Mouse (Mus musculus) CH12.LX (cell line): ENCODE results near the gene Ugdh. TPM values are rescaled to one million over a fixed set of nuclear protein-coding genes. Genes with fewer than 3 reads are reported as not detected.

Experiments used
- DNase-seq: peaks from one replicate; pipeline ENCODE4 v3.0.0-alpha.2; 2013; ENCODE audit errors: extremely low read depth
- H3K27ac ChIP-seq: 2 replicates; pipeline ENCODE4 v1.5.1; 2012; ENCODE audit warnings: low read depth, mild to moderate bottlenecking, control low read depth, moderate library complexity; ENCODE audit not compliant: insufficient read depth
- H3K27me3 ChIP-seq: replicated peaks from 2 replicates; pipeline ENCODE3; 2012; ENCODE audit warnings: inconsistent platforms
- H3K36me3 ChIP-seq, 2 experiments: replicated peaks in 1 of 2; 2 replicates each; pipeline versions ENCODE3 to v1.6.1; 2012; ENCODE audit warnings: inconsistent platforms in 1 of 2, low read length in 1 of 2, mild to moderate bottlenecking in 1 of 2, mixed read lengths in 1 of 2, moderate library complexity in 1 of 2; ENCODE audit not compliant: control insufficient read depth in 1 of 2, insufficient read depth in 1 of 2
- H3K4me1 ChIP-seq, 2 experiments: 2 replicates each; pipeline ENCODE4 v1.6.1; 2012; ENCODE audit warnings: inconsistent platforms in 1 of 2, moderate library complexity in 1 of 2; ENCODE audit not compliant: insufficient read depth in 2 of 2, control insufficient read depth in 1 of 2
- H3K4me2 ChIP-seq: 2 replicates; pipeline ENCODE4 v1.6.1; 2012; ENCODE audit warnings: low read depth, mild to moderate bottlenecking, control low read depth; ENCODE audit not compliant: poor library complexity, insufficient read depth, severe bottlenecking
- H3K4me3 ChIP-seq, 3 experiments: fragments of 150-350 bp in 1 of 3; sonication (generic) in 1 of 3; replicated peaks in 1 of 3; 2 replicates each; pipeline versions ENCODE3 to v1.5.1; 2011 to 2012; ENCODE audit warnings: low read depth in 2 of 3, low read length in 2 of 3, mild to moderate bottlenecking in 2 of 3, moderate library complexity in 2 of 3, control low read depth in 1 of 3, improper control_type of control experiment in 1 of 3, inconsistent platforms in 1 of 3, mixed read lengths in 1 of 3; ENCODE audit not compliant: poor library complexity in 1 of 3
- H3K79me2 ChIP-seq: replicated peaks from 2 replicates; pipeline ENCODE4 v1.6.1; 2012; ENCODE audit warnings: mild to moderate bottlenecking, moderate library complexity; ENCODE audit not compliant: control insufficient read depth, poor library complexity, insufficient read depth, severe bottlenecking; ENCODE audit errors: extremely low read depth
- H3K9ac ChIP-seq: 2 replicates; pipeline ENCODE4 v1.6.1; 2012; ENCODE audit warnings: low read depth, mild to moderate bottlenecking, control low read depth, moderate library complexity; ENCODE audit not compliant: insufficient read depth
- H3K9me3 ChIP-seq: replicated peaks from 2 replicates; pipeline ENCODE3; 2012; ENCODE audit warnings: low read length, inconsistent platforms, mixed read lengths
- CHD1 ChIP-seq: IDR thresholded peaks from 2 replicates; pipeline ENCODE4 v1.6.1; 2012; ENCODE audit warnings: low read depth, low read length, improper control_type of control experiment, inconsistent platforms
- ETS1 ChIP-seq: conservative IDR thresholded peaks from 2 replicates; pipeline ENCODE4 v1.6.1; 2012; ENCODE audit warnings: low read depth, mild to moderate bottlenecking, inconsistent platforms, low read length, improper control_type of control experiment, moderate library complexity
- GABPA ChIP-seq: IDR thresholded peaks from 2 replicates; pipeline ENCODE4 v1.6.1; 2012; ENCODE audit warnings: low read depth, low read length, improper control_type of control experiment, inconsistent platforms; ENCODE audit not compliant: insufficient replicate concordance
- HCFC1 ChIP-seq: IDR thresholded peaks from 2 replicates; pipeline ENCODE4 v1.6.1; 2012; ENCODE audit warnings: low read depth, mild to moderate bottlenecking, inconsistent platforms, low read length, improper control_type of control experiment
- MAFK ChIP-seq: IDR thresholded peaks from 2 replicates; pipeline ENCODE4 v1.6.1; 2011; ENCODE audit warnings: low read length, improper control_type of control experiment; ENCODE audit not compliant: insufficient replicate concordance
- NELFE ChIP-seq: IDR thresholded peaks from 2 replicates; pipeline ENCODE4 v1.6.1; 2011; ENCODE audit warnings: low read depth, low read length, improper control_type of control experiment
- PAX5 ChIP-seq: IDR thresholded peaks from 2 replicates; pipeline ENCODE4 v1.6.1; 2012; ENCODE audit warnings: low read length, inconsistent platforms, mixed read lengths
- POLR2A ChIP-seq: IDR thresholded peaks from 2 replicates; pipeline ENCODE4 v1.6.1; 2011; ENCODE audit warnings: low read depth, mild to moderate bottlenecking, improper control_type of control experiment, low read length
- SIN3A ChIP-seq: IDR thresholded peaks from 2 replicates; pipeline ENCODE4 v1.6.1; 2012; ENCODE audit warnings: low read length, improper control_type of control experiment, inconsistent platforms
- TBP ChIP-seq: conservative IDR thresholded peaks from 2 replicates; pipeline ENCODE4 v1.6.1; 2011; ENCODE audit warnings: low read depth, low read length, improper control_type of control experiment
- TCF12 ChIP-seq: IDR thresholded peaks from 2 replicates; pipeline ENCODE4 v1.6.1; 2014; ENCODE audit warnings: low read depth, mild to moderate bottlenecking, inconsistent platforms, low read length, improper control_type of control experiment
- ZC3H11A ChIP-seq: IDR thresholded peaks from 2 replicates; pipeline ENCODE4 v1.6.1; 2012; ENCODE audit warnings: low read depth, mild to moderate bottlenecking, inconsistent platforms, low read length, improper control_type of control experiment
- ZKSCAN1 ChIP-seq: IDR thresholded peaks from 2 replicates; pipeline ENCODE4 v1.6.1; 2012; ENCODE audit warnings: low read depth, inconsistent platforms, low read length, improper control_type of control experiment, borderline replicate concordance
- dilution Hi-C: fragments of 300-500 bp; cut with MboI; formaldehyde crosslinking; loops from 2 replicates; pipeline ENCODE4 v1.14.3; 2020; ENCODE audit warnings: low sequenced_read_pairs; ENCODE audit not compliant: extremely low pct_unique_long_range_greater_than_20kb, extremely low pct_ligation_motif_present
- in situ Hi-C: fragments of 300-500 bp; cut with MboI; formaldehyde crosslinking; loops from 3 replicates; pipeline ENCODE4 v1.14.3; 2019; ENCODE audit warnings: low sequenced_read_pairs, low pct_ligation_motif_present, low pct_unique_long_range_greater_than_20kb, mixed read lengths
- polyA plus RNA-seq: library from polyadenylated mRNA; unstranded; fragments of >175 nt; gene quantifications from 2 replicates; pipeline ENCODE4 v1.2.1, GENCODE M21; 2012; ENCODE audit warnings: low read depth; ENCODE audit not compliant: insufficient read length
- total RNA-seq, 2 experiments: library from RNA; depleted of rRNA; stranded (reverse); fragments of 300-350 nt in 1 of 2; fragments of >200 nt in 1 of 2; gene quantifications; 2 replicates each; pipeline ENCODE4 v1.2.3; 2012 to 2014

Ugdh gene
- total and polyA plus RNA-seq, 3 experiments: 8.9 to 45.7 (median 38.0) TPM

GRCm38 (mm10) chr5:65457086-65457827 is 21.5 kb upstream of the Ugdh start:
- TF ChIP-seq CHD1 (no peak), PAX5 (no peak), TBP (no peak), HCFC1 (no peak), ZKSCAN1 (no peak), ETS1 (no peak), GABPA (no peak), TCF12 (no peak), NELFE (no peak)
- Histone ChIP-seq H3K79me2 (no peaks in the 10 kb centered on the region), H3K36me3 (peaks cover 0 to 23% of the 10 kb centered on the region in 2 experiments), H3K9me3 (no peaks in the 10 kb centered on the region), H3K4me2 (no peak overlapping the region), H3K4me1 (peaks cover 0 to 18% of the 10 kb centered on the region in 2 experiments; a peak in 3 of 4 replicates), H3K27me3 (no peaks in the 10 kb centered on the region), H3K4me3 (no peak overlapping the region), H3K27ac (no peak overlapping the region), H3K9ac (no peak overlapping the region)
- no peak for DNase-seq
- in situ Hi-C loops: no loop called here
- dilution Hi-C loops: no loop called here

- no peak overlapping the region for H3K27ac ChIP-seq
- H3K79me2 ChIP-seq: no peaks in the 10 kb centered on the region
- H3K4me1 ChIP-seq: peaks cover 0 to 18% of the 10 kb centered on the region in 2 experiments; a peak in 3 of 4 replicates
- H3K4me3 ChIP-seq: no peak overlapping the region
- TF ChIP-seq ZC3H11A: no peak
- TF ChIP-seq ETS1: no peak
- no peak for TF ChIP-seq MAFK
- no peak for TF ChIP-seq POLR2A
- TF ChIP-seq GABPA: no peak
- TF ChIP-seq HCFC1: no peak
- TF ChIP-seq SIN3A: no peak
- no peaks in the 10 kb centered on the region for H3K27me3 ChIP-seq
- peaks cover 0 to 26% of the 10 kb centered on the region in 2 experiments for H3K36me3 ChIP-seq
- no peak for DNase-seq
- dilution Hi-C loops: no loop called here
- in situ Hi-C loops: no loop called here
- no peak overlapping the region for H3K9ac ChIP-seq
- H3K4me2 ChIP-seq: no peak overlapping the region
- H3K9me3 ChIP-seq: no peaks in the 10 kb centered on the region
These were observed 19.0 kb upstream of the Ugdh start for GRCm38 (mm10) chr5:65454771-65455170.
